Mouse (Mus musculus) bone marrow, adult 2 months (tissue): ENCODE measurements around the gene Ferd3l. TPM values are rescaled to one million over a fixed set of nuclear protein-coding genes. Genes with fewer than 3 reads are reported as not detected.

Experiments
- H3K27ac ChIP-seq: fragments of 200-500 bp; 2 replicates; pipeline ENCODE4 v1.5.1; 2012; ENCODE audit warnings: low read depth, mild to moderate bottlenecking, control low read depth, inconsistent platforms, low read length; ENCODE audit not compliant: control insufficient read depth, poor library complexity, insufficient read depth
- H3K4me1 ChIP-seq: fragments of 200-500 bp; 2 replicates; pipeline ENCODE4 v1.6.1; 2011; ENCODE audit warnings: low read length; ENCODE audit not compliant: control insufficient read depth, insufficient read depth
- H3K4me3 ChIP-seq: fragments of 200-500 bp; replicated peaks from 2 replicates; pipeline ENCODE3; 2011; ENCODE audit warnings: mild to moderate bottlenecking, low read depth, low read length, control low read depth; ENCODE audit not compliant: control insufficient read depth
- CTCF ChIP-seq: fragments of 200-500 bp; IDR thresholded peaks from 2 replicates; pipeline ENCODE4 v1.5.1; 2011; ENCODE audit warnings: low read length, control low read depth; ENCODE audit not compliant: control insufficient read depth, insufficient read depth
- POLR2A ChIP-seq: fragments of 200-500 bp; IDR thresholded peaks from 2 replicates; pipeline ENCODE4 v1.6.1; 2011; ENCODE audit warnings: low read depth, mild to moderate bottlenecking, control low read depth, low read length, borderline replicate concordance; ENCODE audit not compliant: control insufficient read depth
- WGBS: fragments of 180-500 bp; shearing (Covaris S2); methylation state at CpG from one replicate; pipeline ENCODE4 v1.1.7; 2018; 5-methylcytosine and 5-hydroxymethylcytosine counted together
- polyA plus RNA-seq: library from polyadenylated mRNA; stranded (reverse); fragments of >200 nt; gene quantifications from 2 replicates; pipeline ENCODE4 v1.2.4, GENCODE M21; 2011; ENCODE audit warnings: low replicate concordance; ENCODE audit not compliant: missing spikeins, insufficient read depth, insufficient read length

Gene Ferd3l
- polyA plus RNA-seq, 1 experiment = not detected

DNA sequence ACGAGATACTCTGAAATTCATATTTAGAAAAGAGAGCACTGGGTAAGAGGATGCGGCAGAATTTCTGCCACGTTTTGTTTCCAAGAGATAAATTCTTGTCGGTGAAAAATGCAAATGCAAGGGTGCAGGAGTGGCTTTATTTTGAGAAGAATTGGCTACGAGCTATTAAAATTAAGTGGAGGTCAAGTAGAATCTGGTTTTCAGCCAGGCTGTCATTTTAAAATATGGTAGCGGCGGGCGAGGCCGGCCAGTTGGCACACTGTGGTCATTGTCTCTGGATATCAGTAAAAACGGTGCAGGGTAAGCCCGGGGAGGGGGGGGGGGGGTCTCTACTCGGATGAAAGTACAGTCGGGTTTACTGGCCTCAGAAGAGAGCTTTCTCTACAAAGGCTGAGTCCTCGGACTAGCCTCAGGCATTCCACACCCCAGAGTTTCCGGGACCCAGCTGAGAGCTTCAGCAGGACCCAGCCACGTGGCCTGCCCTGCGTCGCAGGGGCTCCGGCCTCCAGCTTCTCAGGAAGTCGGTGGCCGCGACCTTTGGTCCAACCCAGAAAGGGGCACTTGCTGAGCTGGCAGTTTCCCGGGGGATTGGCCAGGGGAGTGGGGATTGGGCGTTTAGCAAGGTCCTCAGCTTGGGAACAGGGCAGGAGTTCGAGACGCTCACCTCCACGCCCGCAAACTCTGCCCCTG is 27.5 kb downstream of the Ferd3l start:
- 5% methylated on average over 28 of the region's 28 CpGs for WGBS
- no peak overlapping the region for H3K4me3 ChIP-seq
- H3K27ac ChIP-seq = no peak overlapping the region
- TF ChIP-seq CTCF (no peak), POLR2A (no peak)
- no peaks in the 10 kb centered on the region for H3K4me1 ChIP-seq

DNA sequence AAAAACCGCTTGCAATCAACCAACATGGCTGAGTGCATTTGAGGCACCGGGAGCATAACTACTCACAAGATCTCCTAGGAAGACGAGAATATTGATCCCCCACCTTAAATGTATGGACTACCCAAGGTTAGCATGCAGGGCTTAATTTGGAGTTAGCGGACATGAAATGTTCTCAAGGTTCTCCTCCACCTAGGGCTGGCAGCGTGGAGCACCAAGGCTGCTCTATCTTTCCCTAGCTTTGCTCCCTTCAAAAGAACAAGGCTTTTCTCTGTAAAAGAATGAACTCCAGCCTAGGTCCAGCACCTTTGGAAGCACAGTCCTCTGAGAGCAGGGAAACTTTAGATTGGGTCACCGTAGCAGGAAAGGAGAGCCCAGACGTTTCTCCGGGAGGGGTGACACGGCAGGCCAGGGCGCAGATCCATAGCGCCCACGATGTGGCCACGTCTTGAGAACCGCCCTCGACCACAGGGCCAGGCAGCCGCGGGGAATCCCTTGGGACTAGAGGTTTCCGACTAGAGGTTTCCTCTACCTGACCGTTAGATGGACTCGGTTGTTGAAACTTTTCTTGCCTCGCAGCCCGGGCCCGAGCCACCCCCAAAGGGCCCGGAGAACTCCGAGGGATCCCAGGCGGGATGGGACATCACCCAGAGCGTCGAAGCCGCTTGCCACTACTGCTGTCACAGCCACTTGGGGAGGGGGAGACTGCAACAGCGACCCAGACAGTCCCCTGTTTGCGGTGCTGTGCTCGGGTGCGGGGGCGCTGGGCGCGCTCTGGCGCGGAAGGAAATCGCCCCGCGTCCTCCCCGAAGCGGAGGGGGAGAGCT is 28.6 kb downstream of the Ferd3l start:
- TF ChIP-seq POLR2A (no peak), CTCF (no peak)
- H3K4me1 ChIP-seq = no peaks in the 10 kb centered on the region

DNA sequence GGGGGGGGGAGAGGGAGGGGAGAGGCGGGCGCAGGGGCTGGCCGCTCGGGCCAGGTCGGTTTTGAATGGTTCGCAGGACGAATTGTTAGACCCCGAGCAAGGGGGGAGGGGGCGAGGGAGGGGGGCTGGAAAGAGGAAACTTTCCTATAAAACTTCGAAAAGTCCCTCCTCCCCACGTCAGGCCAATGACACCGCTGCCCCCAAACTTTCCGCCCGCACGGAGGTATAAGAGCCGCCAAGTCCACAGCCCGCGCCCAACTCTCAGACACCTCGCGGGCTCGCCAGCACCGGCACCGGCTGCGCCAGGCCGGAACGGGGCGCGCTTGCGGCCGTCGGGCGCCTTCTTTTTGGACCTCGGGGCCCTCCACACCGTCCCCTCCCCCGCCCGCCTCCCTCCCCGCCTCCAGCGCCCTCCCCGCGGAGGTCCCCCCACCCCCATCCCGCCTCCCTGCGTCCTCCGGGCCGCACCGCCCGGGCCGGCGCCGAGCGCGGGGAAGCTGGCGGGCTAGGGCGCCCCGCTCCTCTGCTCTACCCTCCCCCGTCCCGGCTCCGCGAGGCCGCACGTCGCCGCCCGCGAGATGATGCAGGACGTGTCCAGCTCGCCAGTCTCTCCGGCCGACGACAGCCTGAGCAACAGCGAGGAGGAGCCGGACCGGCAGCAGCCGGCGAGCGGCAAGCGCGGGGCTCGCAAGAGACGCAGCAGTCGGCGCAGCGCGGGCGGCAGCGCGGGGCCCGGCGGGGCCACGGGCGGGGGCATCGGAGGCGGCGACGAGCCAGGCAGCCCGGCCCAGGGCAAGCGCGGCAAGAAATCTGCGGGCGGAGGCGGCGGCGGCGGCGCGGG is 29.4 kb downstream of the Ferd3l start, which contains the start of gene Twist1:
Gene Twist1, plus strand, starts transcription at position 272 of the 841 bp plus-strand sequence.
- no peak within 1 kb of the TSS for H3K27ac ChIP-seq
- no peak for TF ChIP-seq CTCF
- no peak within 1 kb of the TSS for H3K4me3 ChIP-seq
- WGBS = 1% methylated on average over 87 of the region's 105 CpGs
- no peaks in the 10 kb centered on the region for H3K4me1 ChIP-seq

More for the DNA sequence above, 28.6 kb downstream of the Ferd3l start:
- 4% methylated on average over 43 of the region's 43 CpGs for WGBS
- no peak overlapping the region for H3K4me3 ChIP-seq
- no peak overlapping the region for H3K27ac ChIP-seq

DNA sequence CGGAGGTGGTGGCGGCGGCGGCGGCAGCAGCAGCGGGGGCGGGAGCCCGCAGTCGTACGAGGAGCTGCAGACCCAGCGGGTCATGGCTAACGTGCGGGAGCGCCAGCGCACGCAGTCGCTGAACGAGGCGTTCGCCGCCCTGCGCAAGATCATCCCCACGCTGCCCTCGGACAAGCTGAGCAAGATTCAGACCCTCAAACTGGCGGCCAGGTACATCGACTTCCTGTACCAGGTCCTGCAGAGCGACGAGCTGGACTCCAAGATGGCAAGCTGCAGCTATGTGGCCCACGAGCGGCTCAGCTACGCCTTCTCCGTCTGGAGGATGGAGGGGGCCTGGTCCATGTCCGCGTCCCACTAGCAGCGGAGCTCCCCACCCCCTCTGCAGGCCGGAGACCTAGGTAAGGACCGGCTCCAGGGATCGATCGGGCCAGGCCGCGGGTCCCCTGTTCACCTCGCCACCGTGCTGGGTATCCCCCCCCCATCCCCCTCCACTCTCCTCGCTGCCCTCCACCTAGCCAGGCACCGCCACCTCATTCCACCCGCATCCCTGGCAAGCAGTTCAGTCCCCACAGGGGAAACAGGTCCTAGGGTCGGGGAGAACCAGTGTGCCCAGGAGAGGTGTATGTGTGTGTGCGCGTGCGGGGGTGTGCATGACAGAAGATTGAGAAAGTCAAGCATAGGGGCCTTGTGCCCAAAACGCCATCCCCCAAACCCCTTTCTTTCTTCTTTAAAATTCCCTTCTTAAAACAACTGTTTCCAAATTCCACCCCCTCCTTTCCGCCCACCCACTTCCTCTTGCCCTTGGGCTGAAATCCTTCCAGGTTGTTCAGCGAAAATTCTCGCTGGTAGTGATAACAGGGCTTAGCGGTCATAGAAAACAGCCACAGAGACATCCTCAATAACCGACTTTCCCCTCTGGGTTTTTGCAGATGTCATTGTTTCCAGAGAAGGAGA is 30.3 kb downstream of the Ferd3l start:
- TF ChIP-seq CTCF (no peak), POLR2A (no peak)
- 3% methylated on average over 56 of the region's 56 CpGs for WGBS
- Histone ChIP-seq H3K4me3 (no peak overlapping the region), H3K27ac (no peak overlapping the region), H3K4me1 (no peaks in the 10 kb centered on the region)

DNA sequence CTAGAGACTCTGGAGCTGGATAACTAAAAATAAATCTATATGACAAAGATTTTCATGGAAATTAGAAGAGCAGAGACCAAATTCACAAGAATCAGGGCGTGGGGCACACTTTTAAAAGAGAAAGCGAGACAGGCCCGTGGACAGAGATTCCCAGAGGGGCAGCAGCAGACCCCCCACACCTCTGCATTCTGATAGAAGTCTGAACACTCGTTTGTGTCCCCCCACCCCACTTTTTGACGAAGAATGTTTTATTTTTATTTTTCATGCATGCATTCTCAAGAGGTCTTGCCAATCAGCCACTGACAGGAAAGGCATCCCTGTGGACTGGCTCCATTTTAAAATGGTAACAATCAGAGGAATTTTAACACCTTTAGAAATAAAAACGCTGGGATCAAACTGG is 31.0 kb downstream of the Ferd3l start:
- H3K27ac ChIP-seq = no peak overlapping the region
- TF ChIP-seq CTCF = no peak
- TF ChIP-seq POLR2A = no peak
- 11% methylated on average over 6 of the region's 6 CpGs for WGBS
- H3K4me1 ChIP-seq = no peaks in the 10 kb centered on the region
- H3K4me3 ChIP-seq = no peak overlapping the region

DNA sequence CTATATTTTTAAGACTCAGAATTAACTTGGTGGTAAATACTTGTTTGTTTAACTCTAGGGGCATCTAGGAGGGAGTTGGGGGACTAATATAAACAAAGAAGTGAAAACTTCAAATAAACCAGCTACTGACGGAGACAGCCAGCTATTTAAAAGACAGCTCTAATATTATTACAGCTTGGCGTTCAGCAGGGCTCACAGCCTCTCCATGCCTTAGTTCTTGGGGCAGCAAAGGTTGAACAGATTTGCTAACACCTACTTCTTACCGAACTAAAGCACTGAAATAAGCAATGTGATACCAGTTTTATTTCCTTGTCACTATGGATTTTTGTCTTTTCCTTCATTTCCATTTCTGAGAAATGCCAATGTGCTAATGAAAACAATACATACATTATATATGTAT is 31.6 kb downstream of the Ferd3l start:
- Histone ChIP-seq H3K4me1 (no peaks in the 10 kb centered on the region), H3K4me3 (no peak overlapping the region), H3K27ac (no peak overlapping the region)
- TF ChIP-seq POLR2A (no peak), CTCF (no peak)
- 25% methylated on average over 3 of the region's 3 CpGs for WGBS

DNA sequence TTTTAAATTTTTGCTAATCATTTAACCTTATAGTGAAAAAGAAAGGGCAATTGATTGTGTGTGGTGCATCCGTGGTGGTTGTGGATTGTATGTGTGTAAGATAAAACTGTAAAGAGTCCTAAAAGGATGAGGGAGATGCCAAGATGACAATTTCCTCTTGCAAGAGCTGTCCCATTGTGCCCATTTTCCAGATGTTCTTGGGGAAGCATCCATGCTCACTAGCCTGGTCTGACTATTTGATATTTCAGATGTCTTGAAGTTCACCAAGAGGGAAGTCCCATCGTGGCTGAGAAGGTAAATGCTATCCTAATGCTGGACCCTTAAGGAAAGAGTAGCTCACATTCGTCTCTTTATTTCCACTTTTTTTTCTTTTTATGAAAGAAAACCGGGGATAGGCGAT is 32.8 kb downstream of the Ferd3l start:
- Histone ChIP-seq H3K4me1 (no peaks in the 10 kb centered on the region), H3K27ac (no peak overlapping the region), H3K4me3 (no peak overlapping the region)
- 27% methylated on average over 5 of the region's 5 CpGs for WGBS
- no peak for TF ChIP-seq POLR2A
- no peak for TF ChIP-seq CTCF
